Mouse (Mus musculus) kidney, postnatal 10 days (tissue): ENCODE measurements around the gene Hmgn1.
"Not testable (repeated sequence)": the region's sequence is repeated elsewhere in the genome, so short reads cannot be mapped to it uniquely, and the experiment has no call there.

ENCODE experiments used
- DNase-seq: peaks from one replicate; pipeline ENCODE4 v3.0.0; 2021; ENCODE audit warnings: mixed read lengths

Hmgn1 gene

GRCm38 (mm10) chr16:96127657-96128344 lies at the start of gene Hmgn1:
Gene Hmgn1 (minus strand): TSS chr16:96127729.
- DNase-seq, result peak; percentile 99

- no peak for DNase-seq
Measured at GRCm38 (mm10) chr16:96175399-96175798, 47.9 kb upstream of the Hmgn1 start.

GRCm38 (mm10) chr16:96173648-96174047 lies 46.1 kb upstream of the Hmgn1 start:
- no peak for DNase-seq

- no peak for DNase-seq
Measured at GRCm38 (mm10) chr16:96168837-96169236, 41.3 kb upstream of the Hmgn1 start.

GRCm38 (mm10) chr16:96165723-96166264 lies 38.3 kb upstream of the Hmgn1 start:
- DNase-seq, result no peak

GRCm38 (mm10) chr16:96161336-96161735 lies 33.8 kb upstream of the Hmgn1 start:
- DNase-seq, result no peak

GRCm38 (mm10) chr16:96160927-96161326 lies 33.4 kb upstream of the Hmgn1 start:
- DNase-seq, result no peak

- DNase-seq, result no peak
Measured at GRCm38 (mm10) chr16:96159794-96160346, 32.3 kb upstream of the Hmgn1 start.

GRCm38 (mm10) chr16:96159091-96159731 lies 31.7 kb upstream of the Hmgn1 start:
- peak; percentile 80 for DNase-seq

GRCm38 (mm10) chr16:96158511-96159080 lies 31.1 kb upstream of the Hmgn1 start:
- DNase-seq, result peak; percentile 18

GRCm38 (mm10) chr16:96157171-96157570 lies 29.6 kb upstream of the Hmgn1 start:
- DNase-seq, result no peak

GRCm38 (mm10) chr16:96156019-96156418 lies 28.5 kb upstream of the Hmgn1 start:
- DNase-seq, result no peak

GRCm38 (mm10) chr16:96154476-96154875 lies 26.9 kb upstream of the Hmgn1 start:
- DNase-seq, result no peak

GRCm38 (mm10) chr16:96151551-96151950 lies 24.0 kb upstream of the Hmgn1 start:
- DNase-seq, result peak; percentile 90

GRCm38 (mm10) chr16:96150995-96151394 lies 23.5 kb upstream of the Hmgn1 start:
- DNase-seq, result no peak

- no peak for DNase-seq
Measured at GRCm38 (mm10) chr16:96149311-96149710, 21.8 kb upstream of the Hmgn1 start.

GRCm38 (mm10) chr16:96148834-96149233 lies 21.3 kb upstream of the Hmgn1 start:
- DNase-seq, result no peak

GRCm38 (mm10) chr16:96145814-96146213 lies 18.3 kb upstream of the Hmgn1 start:
- DNase-seq, result no peak

GRCm38 (mm10) chr16:96145110-96145800 lies 17.7 kb upstream of the Hmgn1 start, which contains the start of gene Wrb:
Gene Wrb (plus strand): TSS chr16:96145407.
- peak; percentile 100 for DNase-seq

GRCm38 (mm10) chr16:96144748-96145109 lies 17.2 kb upstream of the Hmgn1 start:
- not testable (repeated sequence) for DNase-seq

GRCm38 (mm10) chr16:96128466-96128865 lies 937 bp upstream of the Hmgn1 start:
- no peak for DNase-seq

- no peak for DNase-seq
Measured at GRCm38 (mm10) chr16:96127288-96127656, 257 bp downstream of the Hmgn1 start.

GRCm38 (mm10) chr16:96126684-96127171 lies 801 bp downstream of the Hmgn1 start:
- no peak for DNase-seq
